Mouse (Mus musculus) intestine, embryonic 14.5 days (tissue): ENCODE measurements at regions not wholly inside any gene's neighbourhood (a gene's known extent, or its start where the extent isn't known, plus 50 kb on each side); places are given as distances from the start of the nearest gene placed in this dataset.

Experiments
- ATAC-seq: fragments of 200-750 bp; cut with Nextera tagmentation; replicated peaks from 2 replicates; pipeline ENCODE4 v1.8.0; 2017; ENCODE audit warnings: low read depth, moderate number of reproducible peaks, moderate TSS enrichment, moderate library complexity; ENCODE audit not compliant: low FRiP score, low TSS enrichment
- DNase-seq: peaks from one replicate; pipeline ENCODE4 v3.0.0-alpha.2; 2018; ENCODE audit warnings: low spot score
- H3K27ac ChIP-seq: fragments of 300-500 bp; sonication (generic); 2 replicates; pipeline ENCODE4 v1.5.1; 2014; ENCODE audit warnings: low read depth, mild to moderate bottlenecking, control low read depth
- H3K27me3 ChIP-seq: fragments of 300-500 bp; sonication (generic); replicated peaks from 2 replicates; pipeline ENCODE4 v1.6.1; 2014; ENCODE audit warnings: low read length, control low read depth; ENCODE audit not compliant: control insufficient read depth, insufficient read depth
- H3K36me3 ChIP-seq: fragments of 300-500 bp; sonication (generic); 2 replicates; pipeline ENCODE4 v1.6.1; 2014; ENCODE audit warnings: low read length, control low read depth; ENCODE audit not compliant: control insufficient read depth, insufficient read depth
- H3K4me1 ChIP-seq: fragments of 300-500 bp; sonication (generic); replicated peaks from 2 replicates; pipeline ENCODE4 v1.6.1; 2014; ENCODE audit warnings: low read length, control low read depth, mixed read lengths; ENCODE audit not compliant: control insufficient read depth, insufficient read depth
- H3K4me2 ChIP-seq: fragments of 300-500 bp; sonication (generic); 2 replicates; pipeline ENCODE4 v1.6.1; 2014; ENCODE audit warnings: low read length
- H3K4me3 ChIP-seq: fragments of 300-500 bp; sonication (generic); 2 replicates; pipeline ENCODE4 v1.5.1; 2014; ENCODE audit warnings: low read depth, low read length, control low read depth, mixed read lengths
- H3K9ac ChIP-seq: fragments of 300-500 bp; sonication (generic); 2 replicates; pipeline ENCODE4 v1.6.1; 2014; ENCODE audit warnings: mild to moderate bottlenecking, low read length
- H3K9me3 ChIP-seq: fragments of 300-500 bp; sonication (generic); 2 replicates; pipeline ENCODE4 v1.6.1; 2016; ENCODE audit warnings: low read length, control low read depth; ENCODE audit not compliant: control insufficient read depth
- WGBS: fragments of 180-500 bp; shearing (Covaris S2); extraction: QIAGEN DNeasy Blood & Tissue Kit; methylation state at CpG from one replicate; pipeline ENCODE4 v1.1.7; 2014; 5-methylcytosine and 5-hydroxymethylcytosine counted together

DNA sequence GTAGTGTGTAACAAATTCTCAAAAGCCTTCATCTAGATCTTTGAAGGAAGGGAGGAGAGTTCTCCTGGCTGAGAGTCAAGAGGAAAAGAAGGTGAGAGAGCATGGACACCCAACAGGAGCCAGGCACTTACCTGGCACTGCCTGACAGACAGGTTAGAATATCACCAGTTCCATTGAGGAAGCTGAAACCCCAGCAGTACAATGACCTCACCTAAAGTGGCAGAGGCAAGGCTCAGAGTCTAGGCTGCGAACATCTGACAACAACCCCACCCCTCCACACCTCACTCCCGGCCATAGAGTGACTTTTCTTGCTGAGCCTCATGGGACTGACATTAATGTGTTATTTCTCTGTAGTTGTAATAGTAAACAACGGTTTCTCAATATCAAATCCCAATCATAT, 181.7 kb upstream of the Mgat5 start:
- ATAC-seq: no peak
- Histone ChIP-seq H3K4me3 (no peak overlapping the region), H3K27me3 (no peaks in the 10 kb centered on the region), H3K36me3 (no peaks in the 10 kb centered on the region), H3K4me2 (no peak overlapping the region), H3K9me3 (no peaks in the 10 kb centered on the region), H3K9ac (no peak overlapping the region), H3K4me1 (no peaks in the 10 kb centered on the region), H3K27ac (no peak overlapping the region)
- 74% methylated on average over 3 of the region's 3 CpGs for WGBS
- DNase-seq: no peak

DNA sequence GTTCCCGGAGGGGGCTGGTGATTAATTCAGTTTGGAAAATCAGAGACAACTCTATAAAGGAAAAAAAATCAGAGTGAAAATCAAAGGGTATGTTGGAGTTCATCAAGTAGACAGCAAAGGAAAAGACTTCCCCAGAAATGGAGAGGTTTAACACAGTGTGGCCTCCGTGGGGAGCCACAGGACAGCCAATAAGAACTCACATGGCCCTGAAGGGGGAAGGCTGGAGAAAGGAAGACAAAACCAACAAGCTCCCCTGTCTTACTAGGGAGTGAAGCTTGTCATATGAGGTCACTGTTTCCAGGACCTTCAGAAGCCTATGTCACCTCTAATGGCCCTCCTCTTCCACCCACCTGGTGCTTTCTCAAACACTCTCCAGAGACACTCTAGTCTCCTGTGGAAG, 187.1 kb upstream of the Nckap5 start:
- DNase-seq: no peak
- no peaks in the 10 kb centered on the region for H3K9me3 ChIP-seq
- ATAC-seq: no peak
- no peak overlapping the region for H3K4me2 ChIP-seq
- H3K4me1 ChIP-seq: peaks cover 10% of the 10 kb centered on the region
- no peaks in the 10 kb centered on the region for H3K36me3 ChIP-seq
- 57% methylated on average over 2 of the region's 2 CpGs for WGBS
- no peak overlapping the region for H3K4me3 ChIP-seq
- H3K27ac ChIP-seq: no peak overlapping the region
- no peaks in the 10 kb centered on the region for H3K27me3 ChIP-seq
- H3K9ac ChIP-seq: no peak overlapping the region

- Histone ChIP-seq H3K4me3 (no peak overlapping the region), H3K27me3 (no peaks in the 10 kb centered on the region), H3K27ac (no peak overlapping the region), H3K4me2 (no peak overlapping the region), H3K9ac (no peak overlapping the region), H3K4me1 (peaks cover 10% of the 10 kb centered on the region), H3K9me3 (no peaks in the 10 kb centered on the region), H3K36me3 (no peaks in the 10 kb centered on the region)
- DNase-seq (no peak), ATAC-seq (no peak)
- WGBS: 63% methylated on average over 4 of the region's 4 CpGs
Measured at GRCm38 (mm10) chr1:127015894-127016245, 185.3 kb upstream of the Nckap5 start.

GRCm38 (mm10) chr1:127015042-127015893, 184.7 kb upstream of the Nckap5 start:
- Histone ChIP-seq H3K9ac (no peak overlapping the region), H3K36me3 (no peaks in the 10 kb centered on the region), H3K9me3 (no peaks in the 10 kb centered on the region), H3K27me3 (no peaks in the 10 kb centered on the region), H3K27ac (no peak overlapping the region), H3K4me3 (no peak overlapping the region), H3K4me1 (peaks cover 10% of the 10 kb centered on the region), H3K4me2 (no peak overlapping the region)
- WGBS: 47% methylated on average over 8 of the region's 8 CpGs
- no peak for ATAC-seq
- no peak for DNase-seq

DNA sequence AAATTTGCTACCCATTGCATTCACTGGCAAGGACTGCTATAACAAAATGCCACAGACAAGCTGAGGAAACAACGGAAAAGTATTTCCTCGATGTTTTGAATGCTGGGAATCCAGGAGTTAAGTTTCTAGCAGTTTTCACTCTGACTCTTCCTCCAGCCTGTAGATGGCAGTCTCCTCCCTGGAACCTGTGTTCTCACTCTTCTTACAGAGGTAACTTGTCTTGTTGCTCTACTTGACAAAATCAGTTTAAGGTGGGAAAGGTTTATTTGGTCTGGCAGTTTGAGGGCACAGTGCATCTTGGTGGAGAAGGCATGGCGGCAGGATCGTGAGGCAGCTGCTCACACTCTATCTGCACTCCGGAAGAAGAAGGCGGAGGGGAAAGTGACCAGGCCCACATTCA, 181.3 kb upstream of the Nckap5 start:
- 58% methylated on average over 6 of the region's 6 CpGs for WGBS
- no peak for ATAC-seq
- no peaks in the 10 kb centered on the region for H3K36me3 ChIP-seq
- peaks cover 10% of the 10 kb centered on the region for H3K4me1 ChIP-seq
- DNase-seq: no peak
- H3K4me3 ChIP-seq: no peak overlapping the region
- H3K27me3 ChIP-seq: no peaks in the 10 kb centered on the region
- no peak overlapping the region for H3K27ac ChIP-seq
- H3K9ac ChIP-seq: no peak overlapping the region
- H3K4me2 ChIP-seq: no peak overlapping the region
- H3K9me3 ChIP-seq: no peaks in the 10 kb centered on the region

GRCm38 (mm10) chr1:127009699-127010098, 179.1 kb upstream of the Nckap5 start:
- no peak for ATAC-seq

GRCm38 (mm10) chr1:127001700-127002099, 171.1 kb upstream of the Nckap5 start:
- WGBS: 76% methylated on average over 7 of the region's 7 CpGs
- H3K27ac ChIP-seq: no peak overlapping the region
- DNase-seq (no peak), ATAC-seq (no peak)
- H3K9ac ChIP-seq: no peak overlapping the region
- H3K27me3 ChIP-seq: no peaks in the 10 kb centered on the region
- no peak overlapping the region for H3K4me2 ChIP-seq
- H3K4me1 ChIP-seq: no peaks in the 10 kb centered on the region
- no peak overlapping the region for H3K4me3 ChIP-seq
- no peaks in the 10 kb centered on the region for H3K36me3 ChIP-seq
- no peaks in the 10 kb centered on the region for H3K9me3 ChIP-seq

More at GRCm38 (mm10) chr1:127009699-127010098, 179.1 kb upstream of the Nckap5 start:
- DNase-seq: no peak
- Histone ChIP-seq H3K4me3 (no peak overlapping the region), H3K27me3 (no peaks in the 10 kb centered on the region), H3K9me3 (no peaks in the 10 kb centered on the region), H3K4me1 (no peaks in the 10 kb centered on the region), H3K4me2 (no peak overlapping the region), H3K27ac (no peak overlapping the region), H3K9ac (no peak overlapping the region), H3K36me3 (no peaks in the 10 kb centered on the region)
- WGBS: 83% methylated on average over 4 of the region's 4 CpGs

- Histone ChIP-seq H3K4me2 (no peak overlapping the region), H3K36me3 (no peaks in the 10 kb centered on the region), H3K27me3 (no peaks in the 10 kb centered on the region), H3K4me3 (no peak overlapping the region), H3K4me1 (no peaks in the 10 kb centered on the region), H3K27ac (no peak overlapping the region), H3K9ac (no peak overlapping the region), H3K9me3 (no peaks in the 10 kb centered on the region)
- peak; percentile 66 for DNase-seq
- WGBS: 75% methylated on average over 1 of the region's 1 CpGs
- peak; percentile 47 for ATAC-seq
Measured at GRCm38 (mm10) chr1:126993061-126993640, 162.6 kb upstream of the Nckap5 start.

DNA sequence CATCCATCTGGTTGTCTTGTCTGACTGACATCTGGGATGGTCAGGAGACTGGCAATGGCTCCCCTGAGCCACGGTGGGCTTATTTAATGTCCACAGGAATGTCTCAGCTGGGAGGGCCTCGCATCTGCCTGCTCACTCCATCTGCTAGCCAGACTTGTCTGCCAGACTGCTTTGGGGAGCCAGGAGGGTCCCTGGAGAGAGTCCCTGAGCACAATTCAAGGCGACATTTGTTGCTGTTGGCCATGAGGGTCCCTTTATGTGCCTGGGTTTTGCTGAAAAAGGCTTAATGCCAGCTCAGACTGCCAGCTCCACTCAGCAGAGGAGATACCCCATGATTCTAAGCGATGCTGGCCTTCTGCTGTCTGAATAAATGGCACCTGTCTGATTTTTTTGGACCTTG, 161.8 kb upstream of the Nckap5 start:
- Histone ChIP-seq H3K27ac (no peak overlapping the region), H3K9me3 (no peaks in the 10 kb centered on the region), H3K4me1 (no peaks in the 10 kb centered on the region), H3K4me3 (no peak overlapping the region), H3K4me2 (no peak overlapping the region), H3K27me3 (no peaks in the 10 kb centered on the region), H3K9ac (no peak overlapping the region), H3K36me3 (no peaks in the 10 kb centered on the region)
- WGBS: 51% methylated on average over 4 of the region's 4 CpGs
- ATAC-seq (no peak), DNase-seq (no peak)
